Mouse (Mus musculus) small intestine, adult 2 months (tissue): ENCODE data around the gene Thap4.

Experiments used
- CTCF ChIP-seq: fragments of 200-500 bp; IDR thresholded peaks from 2 replicates; pipeline ENCODE4 v1.5.1; 2012; ENCODE audit warnings: low read depth, mild to moderate bottlenecking, control low read depth, inconsistent platforms, low read length, moderate library complexity, mixed read lengths; ENCODE audit not compliant: insufficient replicate concordance, insufficient read length; ENCODE audit errors: extremely low read depth
- POLR2A ChIP-seq: fragments of 200-500 bp; IDR thresholded peaks from 2 replicates; pipeline ENCODE4 v1.6.1; 2012; ENCODE audit warnings: low read depth, mild to moderate bottlenecking, control low read depth, inconsistent platforms, low read length, moderate library complexity

DNA sequence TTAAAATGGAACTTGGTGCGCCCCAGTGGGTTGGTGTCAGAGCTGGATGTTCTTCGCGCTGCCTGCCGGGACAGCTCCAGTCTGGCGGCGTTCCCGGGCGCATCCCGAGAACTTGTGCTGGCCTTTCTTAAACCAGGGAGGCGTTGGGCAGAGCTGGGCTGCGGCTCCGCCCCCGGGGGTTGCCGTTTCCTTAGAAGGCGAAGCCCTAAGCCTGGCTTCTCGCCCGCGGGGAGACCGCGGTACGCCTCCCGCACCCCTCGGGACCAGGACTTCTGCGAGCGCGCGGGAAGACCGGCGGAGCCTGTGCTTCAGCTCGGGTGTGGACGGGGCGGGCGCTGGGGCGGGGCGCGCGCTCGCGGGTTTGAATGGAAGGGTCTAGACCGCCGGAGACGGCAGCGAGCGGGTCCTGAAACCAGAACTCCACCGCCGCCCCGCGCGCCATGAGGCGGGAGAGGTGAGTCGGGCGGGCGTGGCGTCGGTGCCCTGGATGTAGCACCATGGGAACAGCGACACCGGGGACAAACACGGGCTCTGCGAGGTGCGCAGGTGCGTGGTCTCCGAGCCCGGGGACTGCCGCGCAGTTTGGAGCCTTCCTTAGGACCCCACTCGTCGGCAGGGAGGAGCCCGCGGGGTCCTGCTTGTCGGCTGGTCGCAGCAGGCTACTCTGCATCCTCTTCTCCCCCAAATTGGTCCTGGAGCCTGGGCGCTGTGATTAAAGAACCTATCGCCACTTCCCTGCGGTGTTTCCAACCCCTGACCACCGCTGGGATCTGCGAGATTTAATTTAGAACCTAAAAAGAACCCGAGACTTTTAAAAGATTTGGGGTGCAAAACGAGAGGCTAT lies 69.0 kb downstream of the Thap4 start, which contains the start of gene Bok:
- TF ChIP-seq CTCF (no peak), POLR2A (0 out of 2 replicates have a peak, but pooled peaks have one; percentile 30)
